Mouse (Mus musculus) ovary, postnatal 36 days (tissue): Measurements from ENCODE around the gene Fgfr2.

ENCODE experiments used
- DNase-seq: peaks from one replicate; pipeline ENCODE4 v3.0.0; 2022; ENCODE audit warnings: low spot score, mixed read lengths

The Fgfr2 gene

GRCm38 (mm10) chr7:132211920-132212701, 911.0 kb downstream of the Fgfr2 start:
- DNase-seq: no peak

DNA sequence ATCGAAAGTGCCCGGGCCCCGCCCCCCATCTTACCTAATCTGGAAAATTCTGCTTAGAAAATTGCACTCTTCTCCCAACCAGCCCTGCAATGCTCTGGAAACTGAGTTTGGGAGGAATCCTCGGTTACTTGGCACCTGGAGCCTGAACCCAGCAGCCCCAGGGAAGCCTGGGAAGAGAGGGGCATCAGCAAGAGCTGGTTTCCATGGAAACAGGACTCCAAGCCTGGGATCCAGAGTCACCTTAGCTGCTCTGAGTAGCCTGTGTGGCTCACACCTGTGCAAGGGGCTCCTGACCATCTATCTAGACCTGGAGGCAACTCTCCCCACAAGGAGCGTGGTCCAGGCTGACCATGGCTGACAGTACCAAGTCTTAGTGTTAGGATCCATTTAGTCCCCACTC, 912.5 kb downstream of the Fgfr2 start:
- no peak for DNase-seq

- DNase-seq: no peak
Measured at GRCm38 (mm10) chr7:132208946-132209651, 914.1 kb downstream of the Fgfr2 start.

- DNase-seq: no peak
Measured at GRCm38 (mm10) chr7:132204073-132204612, 919.0 kb downstream of the Fgfr2 start.

DNA sequence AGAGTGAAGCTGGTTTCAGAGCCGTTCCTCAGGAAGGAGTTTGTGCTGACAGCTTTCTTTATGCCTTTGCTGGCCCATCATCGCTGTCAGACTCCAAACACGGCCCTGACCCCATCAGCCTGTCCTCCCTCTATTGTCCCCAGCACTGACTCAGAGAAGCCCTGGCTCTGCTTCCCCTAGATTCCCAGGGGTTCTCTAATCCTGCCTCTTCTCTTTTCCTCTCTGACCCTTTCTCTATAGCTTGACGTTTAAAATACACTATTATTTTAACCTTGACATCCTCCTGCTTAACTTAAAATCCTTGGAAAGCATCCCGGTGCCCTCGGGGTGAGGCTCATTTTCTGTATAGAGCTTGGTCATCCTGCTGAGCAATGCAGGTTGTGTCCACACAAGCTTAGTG, 923.5 kb downstream of the Fgfr2 start:
- DNase-seq: no peak

GRCm38 (mm10) chr7:132198806-132199205, 924.3 kb downstream of the Fgfr2 start:
- DNase-seq: no peak

- no peak for DNase-seq
Measured at GRCm38 (mm10) chr7:132197817-132198475, 925.2 kb downstream of the Fgfr2 start.

- DNase-seq: no peak
Measured at GRCm38 (mm10) chr7:132196581-132196980, 926.6 kb downstream of the Fgfr2 start.

DNA sequence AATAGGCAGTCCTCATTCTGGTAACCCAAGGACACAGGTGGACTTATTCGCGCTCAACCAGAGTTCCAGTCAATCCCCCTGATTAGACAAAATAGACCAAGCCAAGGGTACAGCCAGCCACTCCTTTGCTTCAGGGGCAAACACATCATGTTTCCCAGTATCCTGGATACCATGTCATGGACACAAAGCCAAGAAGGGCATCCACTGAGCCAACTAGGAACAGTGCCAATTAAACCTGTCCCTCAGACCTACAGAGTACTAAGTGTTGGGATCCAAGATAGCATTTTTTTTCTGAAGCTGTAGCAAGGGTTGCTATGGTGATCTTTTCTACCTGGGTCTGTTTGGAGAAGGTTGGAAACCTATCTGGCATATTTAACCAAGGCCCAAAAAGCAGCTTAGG, 929.5 kb downstream of the Fgfr2 start:
- DNase-seq: no peak

GRCm38 (mm10) chr7:132187456-132187855, 935.7 kb downstream of the Fgfr2 start:
- no peak for DNase-seq

DNA sequence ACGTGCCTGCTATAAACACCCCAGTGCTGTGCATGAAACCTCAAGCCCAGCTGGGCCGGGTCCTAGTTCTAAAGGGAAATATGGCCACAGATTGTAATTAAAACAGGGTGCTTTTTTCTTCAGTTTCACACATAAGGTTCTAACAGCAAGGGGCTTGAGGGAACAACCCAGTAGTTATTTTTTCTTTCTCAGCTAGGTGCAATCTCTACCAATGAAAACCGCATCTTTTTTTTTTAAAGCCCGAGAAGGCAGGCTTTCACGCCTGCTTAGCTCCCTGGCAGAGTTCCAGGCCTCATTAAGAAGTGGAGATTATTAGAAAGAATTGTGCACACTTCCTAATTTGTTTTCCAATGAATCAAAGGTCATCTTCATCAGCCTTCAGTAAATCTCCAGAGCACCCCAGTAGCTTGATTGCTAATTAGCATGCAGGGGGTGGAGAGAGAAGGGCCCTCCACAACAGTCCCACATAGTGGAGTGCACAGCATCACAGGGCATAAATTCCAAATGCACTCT, 939.2 kb downstream of the Fgfr2 start:
- DNase-seq: no peak

GRCm38 (mm10) chr7:132181586-132182198, 941.5 kb downstream of the Fgfr2 start:
- no peak for DNase-seq

GRCm38 (mm10) chr7:132181042-132181441, 942.1 kb downstream of the Fgfr2 start:
- no peak for DNase-seq

DNA sequence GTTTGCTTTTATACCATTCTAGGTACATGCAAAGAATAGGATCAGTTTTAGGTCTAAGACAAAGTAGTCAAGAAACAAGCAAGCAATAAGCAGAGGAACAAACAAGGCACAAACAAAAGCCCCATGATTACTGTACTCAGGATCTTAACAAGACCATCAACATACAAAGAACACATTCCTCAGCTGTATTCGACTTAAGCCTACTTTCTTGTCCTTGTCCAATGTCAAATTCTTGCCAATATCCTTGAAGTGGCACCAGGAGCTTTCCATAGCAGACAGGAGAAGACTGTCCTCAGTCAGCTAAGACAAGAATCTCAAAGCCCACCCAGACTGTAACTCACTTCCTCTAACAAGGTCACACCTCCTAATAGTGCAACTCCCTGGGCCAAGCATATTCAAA, 944.1 kb downstream of the Fgfr2 start:
- no peak for DNase-seq

- no peak for DNase-seq
Measured at GRCm38 (mm10) chr7:132174787-132175186, 948.4 kb downstream of the Fgfr2 start.

DNA sequence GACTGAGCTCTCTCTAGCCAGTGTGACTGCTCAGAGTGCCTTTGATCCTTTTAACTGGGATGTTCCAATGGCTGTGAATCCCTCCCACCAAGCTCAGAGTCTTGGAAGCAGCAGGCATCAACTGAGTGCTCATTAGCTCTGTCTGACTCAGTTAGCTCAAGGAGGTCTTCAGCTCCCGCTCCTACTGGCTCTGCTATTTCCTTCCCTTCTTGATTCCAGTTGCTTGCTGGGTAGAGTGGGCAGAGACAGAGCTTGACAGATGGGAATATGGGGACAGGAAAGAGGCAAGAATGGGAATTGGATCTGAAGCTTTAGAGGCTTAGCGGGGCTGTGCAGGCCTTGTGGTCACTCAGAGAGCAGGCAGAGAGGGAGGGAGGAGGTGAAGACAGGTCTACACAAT, 948.9 kb downstream of the Fgfr2 start:
- no peak for DNase-seq

- DNase-seq: no peak
Measured at GRCm38 (mm10) chr7:132172220-132172619, 950.9 kb downstream of the Fgfr2 start.

GRCm38 (mm10) chr7:132171716-132172115, 951.4 kb downstream of the Fgfr2 start:
- no peak for DNase-seq

- DNase-seq: no peak
Measured at GRCm38 (mm10) chr7:132169419-132170169, 953.6 kb downstream of the Fgfr2 start.

GRCm38 (mm10) chr7:132167239-132167638, 955.9 kb downstream of the Fgfr2 start:
- DNase-seq: no peak

DNA sequence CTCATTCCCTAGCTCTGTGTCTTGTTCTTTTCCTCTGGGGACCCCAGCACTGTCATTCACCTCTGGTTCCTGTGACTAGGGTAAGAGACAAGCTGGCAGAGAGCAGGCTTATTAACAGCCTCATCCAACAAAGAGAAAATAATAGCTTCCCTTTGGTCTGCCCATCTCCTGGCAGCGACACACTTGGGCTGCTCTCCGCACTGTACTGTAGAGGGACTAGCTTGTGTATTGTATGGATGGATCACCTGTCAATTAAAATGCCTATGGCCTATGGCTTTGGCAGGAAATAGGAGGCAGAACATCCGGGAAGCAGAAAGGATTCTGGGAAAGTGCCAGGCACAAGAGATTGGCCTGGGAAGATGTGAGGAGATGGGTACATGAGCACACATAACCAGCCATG, 960.9 kb downstream of the Fgfr2 start:
- DNase-seq: no peak
